Mouse (Mus musculus) kidney, postnatal 0 days (tissue): ENCODE measurements around the gene Olfr796. TPM values are rescaled to one million over a fixed set of nuclear protein-coding genes. Genes with fewer than 3 reads are reported as not detected.

Experiments
- ATAC-seq: fragments of 200-750 bp; cut with Nextera tagmentation; replicated peaks from 2 replicates; pipeline ENCODE4 v1.8.0; 2017; ENCODE audit warnings: low read depth, moderate number of reproducible peaks, moderate TSS enrichment, moderate library complexity; ENCODE audit not compliant: low FRiP score
- DNase-seq: peaks from one replicate; pipeline ENCODE4 v3.0.0-alpha.2; 2016; ENCODE audit warnings: low spot score
- H3K27ac ChIP-seq: fragments of 300-500 bp; sonication (generic); 2 replicates; pipeline ENCODE4 v1.5.1; 2014; ENCODE audit warnings: mild to moderate bottlenecking
- H3K27me3 ChIP-seq: fragments of 300-500 bp; sonication (generic); 2 replicates; pipeline ENCODE4 v1.6.1; 2014; ENCODE audit warnings: low read length, mixed read lengths; ENCODE audit not compliant: insufficient read depth
- H3K36me3 ChIP-seq: fragments of 300-500 bp; sonication (generic); 2 replicates; pipeline ENCODE4 v1.6.1; 2014; ENCODE audit warnings: low read length, mixed read lengths; ENCODE audit not compliant: insufficient read depth
- H3K4me1 ChIP-seq: fragments of 300-500 bp; sonication (generic); replicated peaks from 2 replicates; pipeline ENCODE4 v1.6.1; 2014; ENCODE audit warnings: antibody characterized with exemption, low read length, mixed read lengths; ENCODE audit not compliant: insufficient read depth
- H3K4me2 ChIP-seq: fragments of 300-500 bp; sonication (generic); 2 replicates; pipeline ENCODE4 v1.6.1; 2014; ENCODE audit warnings: mild to moderate bottlenecking, low read length, moderate library complexity, mixed read lengths
- H3K4me3 ChIP-seq: fragments of 300-500 bp; sonication (generic); replicated peaks from 2 replicates; pipeline ENCODE4 v1.5.1; 2014; ENCODE audit warnings: low read depth, low read length
- H3K9ac ChIP-seq: fragments of 300-500 bp; sonication (generic); 2 replicates; pipeline ENCODE4 v1.6.1; 2014; ENCODE audit warnings: low read depth, low read length
- H3K9me3 ChIP-seq: fragments of 300-500 bp; sonication (generic); replicated peaks from 2 replicates; pipeline ENCODE4 v1.6.1; 2016; ENCODE audit warnings: low read length, inconsistent platforms, mixed read lengths
- CTCF ChIP-seq: IDR thresholded peaks from 2 replicates; pipeline ENCODE4 v1.5.1; 2016; ENCODE audit warnings: antibody characterized with exemption, low read depth, mild to moderate bottlenecking, moderate library complexity
- WGBS: fragments of 180-500 bp; shearing (Covaris S2); extraction: QIAGEN DNeasy Blood & Tissue Kit; methylation state at CpG from one replicate; pipeline ENCODE4 v1.1.7; 2014; 5-methylcytosine and 5-hydroxymethylcytosine counted together
- microRNA-seq: library from miRNA; unstranded; fragments of <30 nt; microRNA quantifications from one replicate; pipeline ENCODE4, GENCODE M21; 2016
- polyA plus RNA-seq: library from polyadenylated mRNA; unstranded; fragments of >200 nt; fragmentation: Nextera tagmentation; extraction: Ambion mirVana; gene quantifications from 2 replicates; pipeline ENCODE4 v1.2.1, GENCODE M21; 2015

The Olfr796 gene
- polyA plus RNA-seq, 1 experiment from 2014 or later, result not detected

DNA sequence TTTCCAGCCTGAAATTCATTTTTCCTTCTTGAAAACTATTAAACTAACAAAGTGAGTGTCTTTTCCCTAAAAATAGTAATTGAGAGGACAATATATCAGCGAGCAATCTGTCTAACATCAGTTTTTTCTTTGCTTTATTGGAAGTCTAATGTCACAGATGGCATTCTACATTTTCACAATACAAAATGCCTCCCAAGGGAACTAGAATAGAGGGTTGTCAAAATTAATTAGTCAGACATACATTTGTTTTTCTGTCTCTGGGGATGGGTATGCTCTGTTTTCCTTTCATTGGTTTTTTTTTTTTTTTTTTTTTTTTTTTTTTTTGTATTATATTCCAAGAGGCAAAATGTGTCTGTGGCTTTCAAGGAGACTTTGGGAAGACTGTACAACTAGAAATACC lies 35.3 kb downstream of the Olfr796 start:
- no peak overlapping the region for H3K4me2 ChIP-seq
- H3K9ac ChIP-seq, result no peak overlapping the region
- H3K4me1 ChIP-seq, result no peaks in the 10 kb centered on the region
- no peaks in the 10 kb centered on the region for H3K36me3 ChIP-seq
- WGBS, result 66% methylated on average over 1 of the region's 1 CpGs
- ATAC-seq, result no peak
- H3K27ac ChIP-seq, result no peak overlapping the region
- no peak for DNase-seq
- H3K27me3 ChIP-seq, result no peaks in the 10 kb centered on the region
- no peaks in the 10 kb centered on the region for H3K9me3 ChIP-seq
- H3K4me3 ChIP-seq, result no peak overlapping the region
- no peak for TF ChIP-seq CTCF

DNA sequence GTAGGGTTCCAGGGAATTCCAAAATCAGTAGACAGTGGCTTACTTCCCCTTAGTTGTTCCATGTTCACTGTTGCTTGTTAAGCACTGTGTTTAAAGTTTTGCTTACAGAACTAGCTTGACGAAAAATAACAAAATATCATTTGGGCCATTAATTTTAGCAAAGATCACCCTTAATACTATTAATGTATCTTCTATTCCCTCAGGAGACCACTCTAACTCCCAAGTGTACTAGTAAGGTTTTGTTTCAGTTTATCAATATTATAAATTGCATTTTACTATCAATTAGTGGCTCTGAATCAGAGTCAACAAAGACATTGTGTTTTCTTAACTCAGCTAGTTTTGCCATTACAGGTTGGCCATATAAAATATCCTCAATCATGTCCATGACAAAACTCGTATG lies 45.0 kb downstream of the Olfr796 start, which contains the start of gene Olfr794:
Olfr794 (plus strand) TSS at position 301 of the 400 bp plus-strand sequence.
- DNase-seq, result no peak
- H3K36me3 ChIP-seq, result no peaks in the 10 kb centered on the region
- no peaks in the 10 kb centered on the region for H3K4me1 ChIP-seq
- no peaks in the 10 kb centered on the region for H3K9me3 ChIP-seq
- no peaks in the 10 kb centered on the region for H3K27me3 ChIP-seq
- no peak within 1 kb of the TSS for H3K4me2 ChIP-seq
- no peak for ATAC-seq
- H3K9ac ChIP-seq, result no peak within 1 kb of the TSS
- no peak for TF ChIP-seq CTCF
- no peak within 1 kb of the TSS for H3K27ac ChIP-seq
- WGBS, result 67% methylated on average over 2 of the region's 2 CpGs
- H3K4me3 ChIP-seq, result no peak within 1 kb of the TSS

Small RNA genes lying within 50 kb of the gene (microRNA-seq; reads per million reads assigned to microRNA genes)
- not detected for gene Gm23252

Other genes starting within 250 kb of the Olfr796 start
- not detected in 2 replicates for gene Olfr784, start 228.5 kb downstream of the Olfr796 start, polyA plus RNA-seq
- gene Olfr785, start 207.1 kb downstream of the Olfr796 start, polyA plus RNA-seq, result not detected in 2 replicates
- not detected in 2 replicates for gene Olfr786, start 185.3 kb downstream of the Olfr796 start, polyA plus RNA-seq
- not detected in 2 replicates for gene Olfr787, start 150.7 kb downstream of the Olfr796 start, polyA plus RNA-seq
- gene Olfr788, start 141.6 kb downstream of the Olfr796 start, polyA plus RNA-seq, result not detected in 2 replicates
- gene Olfr789, start 127.8 kb downstream of the Olfr796 start, polyA plus RNA-seq, result not detected in 2 replicates
- not detected in 2 replicates for gene Olfr790, start 114.1 kb downstream of the Olfr796 start, polyA plus RNA-seq
- gene Olfr791, start 90.8 kb downstream of the Olfr796 start, polyA plus RNA-seq, result not detected in 2 replicates
- gene Olfr792, start 73.4 kb downstream of the Olfr796 start, polyA plus RNA-seq, result not detected in 2 replicates
- gene Olfr794, start 44.9 kb downstream of the Olfr796 start, polyA plus RNA-seq, result not detected in 2 replicates
- gene Olfr798, start 15.4 kb upstream of the Olfr796 start, polyA plus RNA-seq, result not detected in 2 replicates
- gene Olfr799, start 24.9 kb upstream of the Olfr796 start, polyA plus RNA-seq, result not detected in 2 replicates
- gene Olfr800, start 45.1 kb upstream of the Olfr796 start, polyA plus RNA-seq, result not detected in 2 replicates
- not detected in 2 replicates for gene Olfr801, start 61.3 kb upstream of the Olfr796 start, polyA plus RNA-seq
- not detected in 2 replicates for gene Olfr802, start 75.6 kb upstream of the Olfr796 start, polyA plus RNA-seq
- gene Olfr803, start 81.7 kb upstream of the Olfr796 start, polyA plus RNA-seq, result not detected in 2 replicates
- gene Olfr804, start 90.6 kb upstream of the Olfr796 start, polyA plus RNA-seq, result not detected in 2 replicates
- gene Olfr805, start 116.8 kb upstream of the Olfr796 start, polyA plus RNA-seq, result not detected in 2 replicates
- gene Olfr806, start 129.4 kb upstream of the Olfr796 start, polyA plus RNA-seq, result not detected in 2 replicates
- not detected in 2 replicates for gene Olfr807, start 145.2 kb upstream of the Olfr796 start, polyA plus RNA-seq
- gene Olfr808, start 152.9 kb upstream of the Olfr796 start, polyA plus RNA-seq, result not detected in 2 replicates
- not detected in 2 replicates for gene Olfr809, start 162.1 kb upstream of the Olfr796 start, polyA plus RNA-seq
- not detected in 2 replicates for gene Olfr810, start 182.3 kb upstream of the Olfr796 start, polyA plus RNA-seq
- not detected in 2 replicates for gene Olfr811, start 191.8 kb upstream of the Olfr796 start, polyA plus RNA-seq
- gene Olfr812, start 233.5 kb upstream of the Olfr796 start, polyA plus RNA-seq, result not detected in 2 replicates
- gene Olfr813, start 242.8 kb upstream of the Olfr796 start, polyA plus RNA-seq, result not detected in 2 replicates